Mouse (Mus musculus) heart, adult 2 months (tissue): ENCODE data around the gene Ctxn1. TPM values are rescaled to one million over a fixed set of nuclear protein-coding genes. Genes with fewer than 3 reads are reported as not detected.

ENCODE experiments used
- DNase-seq, 2 experiments: peaks; one replicate each; pipeline ENCODE4 v3.0.0; 2021
- H3K27ac ChIP-seq: fragments of 200-600 bp; 2 replicates; pipeline ENCODE4 v1.8.1; 2022
- H3K27me3 ChIP-seq: fragments of 200-500 bp; 2 replicates; pipeline ENCODE4 v1.6.1; 2012; ENCODE audit warnings: mild to moderate bottlenecking, low read length, inconsistent platforms, mixed read lengths; ENCODE audit not compliant: control insufficient read depth, insufficient read depth
- H3K36me3 ChIP-seq: fragments of 200-500 bp; 2 replicates; pipeline ENCODE4 v1.6.1; 2012; ENCODE audit warnings: low read length, inconsistent platforms; ENCODE audit not compliant: control insufficient read depth, insufficient read depth
- H3K4me1 ChIP-seq: fragments of 200-500 bp; 2 replicates; pipeline ENCODE4 v1.6.1; 2011; ENCODE audit warnings: low read length; ENCODE audit not compliant: control insufficient read depth, insufficient read depth
- H3K4me3 ChIP-seq: fragments of 200-600 bp; 2 replicates; pipeline ENCODE4 v1.8.1; 2022
- H3K79me2 ChIP-seq: fragments of 200-500 bp; replicated peaks from 2 replicates; pipeline ENCODE4 v1.6.1; 2012; ENCODE audit warnings: mild to moderate bottlenecking, inconsistent platforms, low read length, moderate library complexity, mixed read lengths; ENCODE audit not compliant: control insufficient read depth, insufficient read depth
- H3K9ac ChIP-seq: fragments of 200-500 bp; 2 replicates; pipeline ENCODE4 v1.6.1; 2012; ENCODE audit warnings: low read depth, mild to moderate bottlenecking, control low read depth, inconsistent platforms, low read length, mixed read lengths
- CTCF ChIP-seq: fragments of 200-600 bp; IDR thresholded peaks from 2 replicates; pipeline ENCODE4 v1.8.1; 2022; ENCODE audit warnings: antibody characterized with exemption, mild to moderate bottlenecking, moderate library complexity
- EP300 ChIP-seq: fragments of 200-500 bp; IDR thresholded peaks from 2 replicates; pipeline ENCODE4 v1.6.1; 2011; ENCODE audit warnings: low read depth, low read length, control low read depth; ENCODE audit not compliant: insufficient read depth
- POLR2A ChIP-seq: fragments of 200-500 bp; IDR thresholded peaks from 2 replicates; pipeline ENCODE4 v1.6.1; 2011; ENCODE audit warnings: mild to moderate bottlenecking, low read depth, low read length, control low read depth; ENCODE audit not compliant: insufficient read depth
- WGBS: fragments of 180-500 bp; shearing (Covaris S2); methylation state at CpG from one replicate; pipeline ENCODE4 v1.1.7; 2018; 5-methylcytosine and 5-hydroxymethylcytosine counted together
- intact Hi-C: fragments of 180-260 bp; cut with DNase I; formaldehyde crosslinking; loops from one replicate; pipeline ENCODE4 v1.15.1; 2025
- polyA plus RNA-seq: library from polyadenylated mRNA; depleted of rRNA; stranded (reverse); fragments of >200 nt; gene quantifications from 2 replicates; pipeline ENCODE4 v1.2.3, GENCODE M21; 2012
- total RNA-seq, 2 experiments: library from RNA; stranded (reverse); gene quantifications; 2 replicates each; pipeline ENCODE4 v1.2.3; 2021

The Ctxn1 gene
- total and polyA plus RNA-seq, 3 experiments: 0.60 to 5.7 (median 0.91) TPM

DNA sequence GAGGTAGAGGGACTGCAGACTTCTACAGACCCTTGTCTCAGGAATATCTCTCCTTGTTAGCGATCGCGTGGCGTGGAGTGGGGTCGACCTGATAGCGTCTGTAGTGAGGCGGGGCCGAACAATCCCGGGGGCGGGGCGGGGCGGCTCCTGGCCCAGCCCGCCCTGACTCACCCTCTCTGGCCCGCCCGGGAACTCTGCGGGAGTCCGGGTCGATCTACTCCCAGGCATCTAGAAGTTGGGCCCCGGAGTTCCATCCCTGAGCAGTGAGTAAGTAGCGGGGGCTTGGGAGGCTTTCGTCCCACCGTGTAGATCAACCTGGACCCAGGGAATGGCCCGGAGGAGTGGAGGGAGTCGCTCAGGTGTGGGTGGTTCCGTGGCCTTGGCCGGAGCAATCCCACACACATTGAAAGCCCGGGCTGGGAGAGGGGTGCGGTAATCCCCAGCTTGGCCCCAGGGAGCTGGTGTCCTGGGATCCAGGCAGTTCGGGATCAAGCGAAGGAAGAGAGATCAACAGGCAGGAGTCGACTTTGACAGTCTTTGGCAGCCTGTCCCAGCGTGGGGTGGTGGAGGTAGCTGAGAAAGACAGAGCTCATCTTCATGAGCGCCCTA lies 32.2 kb downstream of the Ctxn1 start, which contains the start of gene Lrrc8e:
Gene Lrrc8e (plus strand): TSS at position 89 of the 609 bp plus-strand sequence.
- H3K4me1 ChIP-seq: no peaks in the 10 kb centered on the region
- 9% methylated on average over 33 of the region's 33 CpGs for WGBS

DNA sequence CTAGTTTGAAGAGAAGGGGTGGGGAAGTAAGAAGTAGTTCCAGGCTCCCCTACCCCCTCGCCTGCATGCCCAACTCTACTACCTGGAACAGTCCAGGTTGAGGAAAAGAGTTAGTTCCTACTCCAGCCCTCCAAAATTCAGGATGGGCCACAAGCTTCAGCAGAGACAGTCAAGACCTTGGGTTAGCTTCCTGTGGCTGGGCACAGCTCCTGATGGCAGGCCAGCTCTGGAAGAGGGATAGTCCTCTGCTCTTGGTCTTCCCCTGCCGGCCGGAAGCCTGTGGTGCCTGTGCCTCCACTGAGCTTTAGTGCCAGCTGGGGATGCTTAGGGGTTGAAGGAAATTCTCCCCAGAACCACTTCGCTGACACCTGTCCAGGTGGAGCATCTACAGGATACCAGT lies 32.8 kb downstream of the Ctxn1 start:
- Histone ChIP-seq H3K4me3 (no peak overlapping the region), H3K27ac (no peak overlapping the region), H3K36me3 (no peaks in the 10 kb centered on the region), H3K9ac (no peak overlapping the region), H3K27me3 (peaks cover 1% of the 10 kb centered on the region; the same call in 1 of the 2 replicates), H3K4me1 (no peaks in the 10 kb centered on the region), H3K79me2 (no peaks in the 10 kb centered on the region)
- intact Hi-C loops: no loop called here
- no peak for DNase-seq
- TF ChIP-seq EP300: no peak
- whole genome bisulfite sequencing: 32% methylated on average over 4 of the region's 4 CpGs

More for the DNA sequence above, 32.2 kb downstream of the Ctxn1 start, which contains the start of gene Lrrc8e:
- H3K9ac ChIP-seq: no peak within 1 kb of the TSS
- peaks cover 1% of the 10 kb centered on the region; the same call in 1 of the 2 replicates for H3K27me3 ChIP-seq
- no peaks in the 10 kb centered on the region for H3K79me2 ChIP-seq
- H3K4me3 ChIP-seq: no peak within 1 kb of the TSS
- DNase-seq: no peak
- no peak within 1 kb of the TSS for H3K27ac ChIP-seq
- H3K36me3 ChIP-seq: no peaks in the 10 kb centered on the region
- no peak for TF ChIP-seq CTCF
- no peak for TF ChIP-seq POLR2A
- TF ChIP-seq EP300: no peak
- intact Hi-C loops: no loop called here

DNA sequence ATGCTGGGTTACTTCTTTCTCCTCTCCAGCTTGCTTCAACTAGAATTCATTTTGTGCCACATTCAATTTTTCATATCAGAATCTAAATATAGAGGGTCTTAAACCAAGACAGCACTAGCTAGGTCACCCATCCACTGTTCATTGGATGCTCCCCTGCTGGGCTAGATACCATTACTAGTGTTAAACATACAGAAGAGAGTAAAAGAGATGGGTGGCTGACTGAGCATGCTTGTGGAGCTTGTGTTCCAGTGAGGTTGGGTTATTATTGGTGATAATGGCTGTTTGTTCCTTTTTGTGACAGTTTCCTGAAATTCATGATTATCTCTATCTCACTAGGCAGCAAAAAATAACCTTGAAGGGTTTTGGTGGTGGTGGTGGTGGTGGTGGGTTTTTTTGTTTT lies 37.0 kb downstream of the Ctxn1 start:
- TF ChIP-seq POLR2A (no peak), EP300 (no peak), CTCF (no peak)
- no peaks in the 10 kb centered on the region for H3K4me1 ChIP-seq
- H3K4me3 ChIP-seq: no peak overlapping the region
- H3K79me2 ChIP-seq: no peaks in the 10 kb centered on the region
- no peak overlapping the region for H3K9ac ChIP-seq
- H3K27ac ChIP-seq: no peak overlapping the region
- peaks cover 10% of the 10 kb centered on the region for H3K27me3 ChIP-seq
- no peak for DNase-seq
- intact Hi-C loops: no loop called here
- no peaks in the 10 kb centered on the region for H3K36me3 ChIP-seq

DNA sequence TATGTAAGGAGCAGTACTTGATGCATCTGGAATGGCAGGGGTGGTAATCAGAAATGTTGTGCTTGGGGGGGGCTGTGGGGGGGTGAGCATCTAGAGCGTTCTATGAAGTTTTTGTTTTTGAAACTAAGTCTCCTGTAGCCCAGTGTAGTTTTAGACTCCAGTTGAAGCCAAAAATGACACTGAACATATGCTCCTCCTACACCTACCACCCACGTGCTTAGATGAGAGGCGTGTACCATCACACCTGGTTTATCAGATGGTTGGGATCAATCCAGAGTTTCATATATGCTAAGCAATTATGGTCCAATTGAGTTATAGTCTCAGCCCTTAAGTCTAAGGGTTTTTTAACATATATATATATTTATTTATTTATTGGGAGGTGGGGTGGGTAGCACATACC lies 39.5 kb downstream of the Ctxn1 start:
- intact Hi-C loops: no loop called here
- Histone ChIP-seq H3K36me3 (no peaks in the 10 kb centered on the region), H3K9ac (no peak overlapping the region), H3K79me2 (no peaks in the 10 kb centered on the region), H3K4me3 (no peak overlapping the region), H3K27ac (no peak overlapping the region), H3K4me1 (no peaks in the 10 kb centered on the region), H3K27me3 (peaks cover 16% of the 10 kb centered on the region)
- 86% methylated on average over 3 of the region's 3 CpGs for WGBS
- no peak for TF ChIP-seq EP300
- TF ChIP-seq POLR2A: no peak
- DNase-seq: no peak

DNA sequence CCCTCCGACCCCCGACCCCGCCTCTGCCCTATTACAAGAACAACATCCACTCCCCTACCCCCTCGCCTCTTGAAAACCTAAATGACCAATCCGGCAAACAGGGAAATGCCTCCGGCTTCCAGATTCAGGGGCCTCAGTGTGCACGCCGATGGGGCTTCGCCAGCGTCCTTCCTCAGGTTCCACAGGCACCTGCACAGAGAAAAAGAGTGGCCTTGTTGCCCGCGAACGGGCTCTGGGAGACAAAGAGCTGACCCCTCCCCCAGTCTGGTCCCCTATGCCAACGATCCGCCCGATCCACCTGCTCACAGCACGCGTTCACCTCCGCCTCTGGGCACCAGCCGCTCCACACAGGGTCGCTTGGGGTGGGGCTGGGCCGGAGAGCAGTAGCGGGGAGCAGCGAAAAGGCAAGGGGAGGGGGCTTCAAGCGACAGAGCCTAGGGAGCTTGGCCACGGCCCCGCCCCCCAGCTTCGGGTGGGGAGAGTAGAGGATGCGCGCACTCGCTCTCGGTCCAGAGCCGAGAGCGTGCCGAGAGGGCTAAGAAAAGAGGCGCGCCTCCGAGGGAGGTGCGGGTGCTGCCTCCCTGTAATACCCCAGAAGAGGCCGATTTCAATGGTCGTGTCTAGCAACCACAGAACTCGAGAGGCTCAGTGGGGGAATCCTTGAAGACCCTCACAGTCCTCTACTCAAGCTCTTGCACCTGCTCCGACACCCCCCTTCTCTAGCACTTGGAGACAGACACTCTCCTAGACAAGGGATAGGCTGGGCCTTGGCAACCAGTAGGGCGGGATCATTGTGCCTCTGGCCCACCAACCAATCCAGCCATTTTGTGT lies 42.1 kb downstream of the Ctxn1 start, which contains the start of gene Prr36:
Gene Prr36 (minus strand): TSS at position 669 of the 831 bp plus-strand sequence.
- H3K36me3 ChIP-seq: no peaks in the 10 kb centered on the region
- peaks cover 3% of the 10 kb centered on the region; the same call in 1 of the 2 replicates for H3K4me1 ChIP-seq
- TF ChIP-seq EP300: no peak
- no peak for TF ChIP-seq CTCF
- no peak for TF ChIP-seq POLR2A
- peaks cover 17% of the 10 kb centered on the region for H3K27me3 ChIP-seq
- 0 out of 2 replicates have a peak within 1 kb of the TSS, but pooled peaks have one; percentile 2 for H3K4me3 ChIP-seq
- H3K9ac ChIP-seq: no peak within 1 kb of the TSS
- H3K27ac ChIP-seq: no peak within 1 kb of the TSS
- DNase-seq: no peak
- WGBS: 4% methylated on average over 44 of the region's 44 CpGs
- intact Hi-C loops: no loop called here
- no peaks in the 10 kb centered on the region for H3K79me2 ChIP-seq

DNA sequence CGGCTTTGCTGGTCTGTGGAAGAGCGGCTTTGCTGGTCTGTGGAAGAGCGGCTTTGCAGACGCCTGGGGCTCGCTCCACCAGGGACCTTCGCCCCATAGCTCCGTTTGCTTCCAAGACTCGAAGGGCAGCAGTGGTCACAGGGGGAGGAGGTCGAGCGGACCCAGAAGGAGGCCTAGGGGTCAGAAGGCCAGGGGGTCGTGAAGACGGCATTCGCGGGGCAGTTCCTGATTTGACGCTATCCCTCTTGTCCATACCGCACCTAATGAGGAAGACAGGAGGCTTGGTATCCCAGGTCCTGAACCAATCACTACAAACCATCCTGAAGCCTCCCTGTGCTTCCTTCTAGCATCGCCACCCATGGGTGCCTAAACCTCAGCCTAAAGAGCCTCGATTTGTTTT lies 42.8 kb downstream of the Ctxn1 start:
- Histone ChIP-seq H3K36me3 (no peaks in the 10 kb centered on the region), H3K9ac (no peak overlapping the region), H3K27ac (no peak overlapping the region), H3K4me3 (no peak overlapping the region), H3K79me2 (no peaks in the 10 kb centered on the region), H3K27me3 (peaks cover 17% of the 10 kb centered on the region), H3K4me1 (peaks cover 3% of the 10 kb centered on the region; the same call in 1 of the 2 replicates)
- intact Hi-C loops: no loop called here
- TF ChIP-seq CTCF: no peak
- TF ChIP-seq POLR2A: no peak
- no peak for TF ChIP-seq EP300
- DNase-seq: no peak
- 19% methylated on average over 18 of the region's 18 CpGs for WGBS
